Mouse (Mus musculus): Measurements from ENCODE around the gene Ankrd44.

The Ankrd44 gene

DNA sequence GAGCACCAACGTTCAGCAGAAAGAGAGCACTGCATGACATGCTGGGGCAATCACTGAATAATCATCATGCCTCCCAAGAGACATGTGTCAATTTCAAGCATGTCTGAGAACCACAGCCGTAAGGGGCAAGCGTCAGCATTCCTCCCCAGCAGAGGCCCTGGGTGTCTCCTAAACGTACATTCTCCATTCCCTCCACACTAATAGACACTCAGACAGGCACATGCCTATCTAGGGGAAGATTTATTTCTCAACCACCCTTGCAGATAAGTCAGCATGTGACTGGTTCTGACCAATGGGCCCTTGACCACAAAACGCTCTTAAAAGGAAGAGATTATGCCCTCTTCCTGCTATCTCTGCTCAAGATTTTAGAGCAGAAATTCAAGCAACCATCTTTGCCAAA is 37.7 kb downstream of the Ankrd44 start:
- DNase-seq (ENCODE audit: low spot score in 2 of 2) = no peak

DNA sequence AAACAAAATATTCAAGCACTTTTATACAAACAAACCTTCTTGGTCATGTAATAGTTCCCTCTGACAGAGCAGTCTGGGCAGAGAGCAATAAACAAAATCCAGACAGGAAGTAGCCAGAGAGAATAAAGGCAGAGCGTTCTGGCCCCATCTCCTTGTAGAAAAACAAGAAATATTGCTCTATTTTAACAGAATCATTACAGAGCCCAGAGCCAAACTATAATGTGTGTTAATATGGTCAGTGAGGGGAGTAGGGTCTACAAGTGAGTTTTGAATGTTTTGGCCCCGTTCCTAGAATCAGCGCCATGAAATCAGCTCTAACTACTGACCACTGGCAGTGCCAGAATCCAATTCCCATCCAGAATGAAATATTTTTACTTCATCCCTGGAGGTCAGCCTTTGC is 38.3 kb downstream of the Ankrd44 start:
- DNase-seq (ENCODE audit: low spot score in 2 of 2) = no peak

DNA sequence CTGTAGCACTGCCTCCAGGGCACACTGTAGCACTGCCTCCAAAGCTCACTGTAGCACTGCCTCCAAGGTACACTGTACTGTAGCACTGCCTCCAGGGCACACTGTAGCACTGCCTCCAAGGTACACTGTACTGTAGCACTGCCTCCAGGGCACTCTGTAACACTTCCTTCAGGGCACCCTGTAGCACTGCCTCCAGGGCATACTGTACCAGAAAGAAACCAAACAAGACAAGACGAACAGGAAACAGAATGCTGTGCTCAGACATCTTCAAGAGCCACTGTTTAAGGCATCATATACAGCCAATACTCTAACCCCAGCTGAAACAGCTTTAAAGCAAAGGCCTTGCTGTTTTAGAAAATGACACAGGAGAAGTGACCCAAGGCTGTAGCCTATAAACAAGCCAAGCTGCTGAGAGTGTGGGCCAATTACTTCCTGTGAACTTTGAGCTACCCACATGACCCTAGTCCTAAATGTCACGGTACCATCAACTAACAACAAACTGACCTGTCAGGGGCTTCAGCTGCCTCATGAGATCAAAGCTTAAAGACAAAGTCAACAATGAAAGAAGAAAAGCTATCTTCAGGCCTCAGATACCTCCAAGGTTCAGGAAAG is 43.2 kb downstream of the Ankrd44 start:
- DNase-seq (ENCODE audit: low spot score in 2 of 2) = no peak

DNA sequence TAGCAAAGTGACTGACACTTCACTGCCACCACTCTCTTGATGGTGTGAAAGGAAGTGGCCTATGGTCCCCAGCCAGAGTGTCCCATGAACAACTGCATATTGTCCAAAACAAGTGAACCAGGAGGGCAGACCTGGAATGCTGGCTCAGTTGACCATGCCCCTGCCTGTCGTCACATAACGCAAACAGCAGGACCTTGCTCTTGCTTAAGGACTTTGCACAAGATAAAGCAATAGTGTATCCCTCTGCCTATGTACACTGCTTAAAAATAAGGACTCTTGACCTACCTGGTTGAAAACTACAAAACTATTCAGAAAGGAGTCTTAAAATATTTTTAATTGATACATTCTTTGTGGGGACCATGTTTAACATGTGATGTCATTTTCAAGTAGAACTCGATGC is 44.7 kb downstream of the Ankrd44 start:
- no peak for DNase-seq (ENCODE audit: low spot score in 2 of 2)

DNA sequence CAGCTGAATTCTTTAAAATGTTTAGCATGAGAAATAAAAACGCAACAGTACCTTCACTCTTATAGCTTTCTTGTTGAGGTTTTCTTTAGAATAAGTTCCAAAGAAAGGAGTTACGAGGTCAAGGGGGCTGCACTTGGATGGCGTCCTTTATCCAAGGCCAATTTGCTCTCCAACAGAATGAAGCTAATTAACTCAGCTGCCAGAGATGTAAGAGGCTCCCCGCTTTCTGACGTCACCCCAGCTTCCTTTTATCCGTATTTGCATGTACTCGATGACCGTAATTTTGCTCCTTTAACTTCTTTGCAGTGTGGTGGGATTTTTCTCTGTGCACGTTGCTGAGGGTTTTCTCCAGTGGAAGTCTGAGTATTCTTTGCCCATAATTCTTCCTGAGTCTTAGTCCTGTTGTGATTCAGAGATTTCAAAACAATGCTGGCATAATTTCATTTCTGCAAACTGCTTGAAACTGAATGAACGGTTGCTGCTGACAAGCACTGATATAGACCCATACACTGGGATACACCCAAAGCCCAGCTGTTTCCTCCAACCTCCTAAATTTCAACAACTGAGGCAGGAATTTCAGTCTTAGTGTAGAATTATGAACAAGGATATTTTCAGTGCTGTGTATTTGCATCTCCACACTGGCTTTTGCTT is 48.6 kb downstream of the Ankrd44 start:
- DNase-seq (ENCODE audit: low spot score in 2 of 2) = no peak

DNA sequence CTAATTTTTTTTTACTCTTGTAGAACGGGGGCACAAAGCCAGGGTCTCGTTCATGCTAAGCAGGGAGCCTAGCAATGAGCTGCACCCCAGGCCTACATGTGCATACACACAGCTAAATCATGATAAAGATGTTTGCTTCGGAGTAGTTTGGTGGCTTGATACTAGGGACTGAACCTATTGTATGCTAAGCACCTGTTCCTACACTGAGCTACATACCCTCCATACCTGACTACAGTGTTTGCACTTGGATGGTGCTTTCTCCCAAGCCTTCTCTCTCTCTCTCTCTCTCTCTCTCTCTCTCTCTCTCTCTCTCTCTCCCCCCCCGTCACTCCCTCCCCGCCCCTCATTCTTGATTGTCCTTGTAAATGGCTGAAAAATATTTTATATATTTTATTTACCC is 49.2 kb downstream of the Ankrd44 start:
- no peak for DNase-seq (ENCODE audit: low spot score in 2 of 2)

DNA sequence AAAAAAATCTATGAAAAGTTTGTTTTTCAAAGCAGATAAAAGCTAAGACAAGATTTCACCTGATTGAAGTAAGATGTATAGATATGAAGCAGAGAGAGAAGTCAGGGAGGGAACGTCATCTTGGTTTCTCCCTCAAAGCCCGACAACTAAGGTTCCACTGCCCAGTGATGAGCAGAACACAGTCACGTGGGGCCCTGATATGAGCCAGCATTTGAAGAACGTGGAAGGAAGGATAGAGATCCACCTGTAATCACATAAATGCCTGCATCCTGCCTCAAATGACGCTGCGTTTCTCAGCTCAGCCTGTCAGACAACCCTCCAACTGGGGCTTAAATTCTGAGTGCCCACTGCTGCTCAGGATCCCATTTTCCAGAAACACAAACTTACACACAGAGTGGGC is 52.1 kb downstream of the Ankrd44 start:
- DNase-seq (ENCODE audit: low spot score in 2 of 2) = no peak

DNA sequence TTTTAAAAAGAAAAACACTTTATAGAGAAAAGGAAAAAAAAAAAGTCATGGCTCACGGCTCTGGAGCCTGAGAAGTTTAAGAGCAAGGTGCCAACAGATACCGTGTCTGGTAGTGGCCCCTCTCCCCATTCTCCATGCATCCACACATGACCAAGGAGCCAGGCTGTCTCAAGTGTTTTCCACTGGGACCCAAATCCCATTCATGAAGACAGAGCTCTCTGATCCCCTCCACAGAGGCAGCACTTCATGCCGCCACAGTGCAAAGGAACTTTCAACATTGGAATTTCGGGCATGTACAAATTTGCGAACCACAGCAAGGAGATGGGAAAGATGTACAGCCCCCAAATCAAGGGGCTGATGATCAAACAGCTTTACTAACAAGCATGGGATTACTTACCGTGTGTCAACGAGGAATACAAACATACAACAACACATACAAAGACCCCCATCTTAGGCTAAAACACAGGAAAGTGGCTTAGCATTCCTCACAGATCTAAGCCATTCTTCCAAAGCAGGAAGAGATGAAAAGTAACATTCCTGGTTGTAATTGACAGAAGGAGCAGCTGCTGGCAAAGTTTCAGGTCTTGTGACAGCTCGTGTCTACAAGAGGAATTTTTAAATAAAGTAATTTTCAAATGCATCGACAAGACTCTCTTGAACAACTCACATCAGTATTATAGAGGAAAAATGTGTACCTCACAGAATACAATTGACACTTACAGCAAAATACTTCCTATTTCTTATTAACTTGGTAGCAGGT is 53.1 kb downstream of the Ankrd44 start:
- DNase-seq (ENCODE audit: low spot score in 2 of 2) = no peak

DNA sequence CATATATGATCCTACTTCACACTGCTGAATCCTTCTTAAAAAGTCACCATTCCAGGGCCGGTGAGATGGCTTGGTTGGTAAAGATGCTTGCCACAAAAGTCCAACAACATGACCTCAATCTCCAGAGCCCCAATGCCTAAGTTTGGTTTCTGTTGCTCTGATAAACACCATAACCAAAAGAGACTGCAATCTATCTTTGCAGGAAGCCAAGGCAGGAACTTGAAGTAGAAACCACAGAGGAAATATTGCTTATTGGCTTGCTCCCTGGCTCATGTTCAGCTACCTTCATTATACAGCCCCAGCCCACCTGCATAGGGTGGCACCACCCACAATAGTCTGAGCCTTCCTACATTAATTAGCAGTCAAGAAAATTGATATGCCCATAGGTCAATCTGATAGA is 54.9 kb downstream of the Ankrd44 start:
- DNase-seq (ENCODE audit: low spot score in 2 of 2) = no peak

DNA sequence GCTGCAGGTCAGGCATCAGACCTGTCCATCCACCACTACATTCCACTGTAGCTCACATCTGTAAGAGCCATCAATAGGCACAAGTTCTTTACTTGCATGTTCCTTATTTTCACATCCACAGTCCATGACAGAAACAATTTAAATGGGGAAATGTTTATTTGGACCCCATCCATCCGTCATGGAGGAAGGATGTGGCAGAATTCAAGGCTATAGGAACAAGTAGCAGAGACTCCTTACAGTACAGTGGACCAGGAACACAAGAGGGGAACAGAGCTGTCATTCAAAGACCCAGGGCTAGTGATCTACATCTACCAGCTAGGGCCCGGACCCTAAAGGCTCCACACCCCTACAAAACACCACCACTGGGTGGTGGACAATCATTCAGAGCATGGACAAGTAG is 55.6 kb downstream of the Ankrd44 start:
- no peak for DNase-seq (ENCODE audit: low spot score in 2 of 2)

DNA sequence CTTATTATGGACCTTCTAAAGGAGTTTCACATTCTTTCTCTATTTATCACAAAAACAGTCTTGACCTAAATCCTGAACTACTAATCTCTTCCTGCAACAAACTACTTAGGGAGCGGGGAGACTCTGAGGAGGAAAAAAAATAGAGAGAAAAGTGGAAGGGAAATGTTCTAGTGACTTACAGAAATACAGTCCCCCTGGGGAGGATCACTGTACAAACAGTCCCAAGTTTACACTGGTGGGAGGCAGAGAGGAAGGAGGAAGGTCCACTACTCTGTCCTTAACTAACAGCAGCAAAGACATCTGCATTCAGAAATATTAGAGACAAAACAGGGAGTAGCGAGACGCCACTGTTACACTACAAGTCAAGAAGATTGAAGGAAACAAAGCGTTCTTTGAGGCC is 59.0 kb downstream of the Ankrd44 start:
- DNase-seq (ENCODE audit: low spot score in 2 of 2) = no peak

DNA sequence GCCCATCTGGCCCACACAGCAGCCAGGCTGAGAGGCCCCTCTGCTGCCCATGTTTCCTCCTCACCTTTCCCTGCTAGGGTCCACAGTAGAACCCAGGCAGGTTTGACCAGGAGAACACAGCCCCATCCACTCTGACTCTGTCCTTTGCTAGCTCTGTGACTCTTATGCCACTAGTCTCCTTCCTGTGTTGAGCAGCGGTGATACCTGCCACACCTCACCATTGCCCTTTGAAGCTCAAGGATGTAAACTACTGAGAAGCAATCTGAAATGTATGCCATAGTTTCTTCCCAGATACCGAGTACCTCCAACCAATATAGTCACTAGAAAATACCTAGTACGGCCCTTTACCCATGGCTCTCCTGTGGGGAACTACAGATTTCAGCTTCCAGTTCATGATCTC is 60.1 kb downstream of the Ankrd44 start:
- DNase-seq (ENCODE audit: low spot score in 2 of 2) = no peak

DNA sequence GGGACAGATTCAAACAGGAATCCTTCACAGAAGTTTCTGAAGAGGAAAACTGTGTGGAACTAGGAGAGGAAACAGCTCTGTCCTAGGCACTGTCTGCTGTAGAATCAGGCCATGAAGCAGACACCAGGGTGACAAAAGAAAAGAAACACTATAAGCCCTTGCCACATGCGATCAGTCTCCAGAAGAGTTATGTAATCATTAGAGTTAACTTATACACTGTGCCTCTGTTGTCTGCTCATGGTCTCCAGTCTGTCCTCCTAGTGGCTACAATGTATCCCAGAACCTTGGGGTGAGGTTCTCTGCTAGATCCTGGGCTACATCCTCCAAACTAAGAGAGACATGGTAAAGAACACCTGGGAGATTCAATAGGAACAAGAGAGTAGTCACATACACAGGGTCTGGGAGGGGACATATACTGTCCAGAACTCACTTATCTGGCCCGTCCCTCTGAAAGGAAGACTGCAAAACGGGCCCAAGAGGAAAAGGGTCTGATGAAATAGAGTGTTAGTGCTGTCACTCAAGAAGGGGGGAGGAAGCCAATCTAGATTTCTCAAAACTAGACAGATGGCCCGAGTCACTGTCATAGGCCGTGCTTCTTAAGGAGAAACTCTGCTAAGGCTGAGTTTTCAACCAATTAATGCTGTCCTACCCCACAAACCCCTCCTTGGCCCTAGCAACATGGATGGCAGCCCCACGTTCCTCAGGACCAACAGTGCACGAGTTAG is 61.1 kb downstream of the Ankrd44 start:
- DNase-seq (ENCODE audit: low spot score in 2 of 2) = no peak

DNA sequence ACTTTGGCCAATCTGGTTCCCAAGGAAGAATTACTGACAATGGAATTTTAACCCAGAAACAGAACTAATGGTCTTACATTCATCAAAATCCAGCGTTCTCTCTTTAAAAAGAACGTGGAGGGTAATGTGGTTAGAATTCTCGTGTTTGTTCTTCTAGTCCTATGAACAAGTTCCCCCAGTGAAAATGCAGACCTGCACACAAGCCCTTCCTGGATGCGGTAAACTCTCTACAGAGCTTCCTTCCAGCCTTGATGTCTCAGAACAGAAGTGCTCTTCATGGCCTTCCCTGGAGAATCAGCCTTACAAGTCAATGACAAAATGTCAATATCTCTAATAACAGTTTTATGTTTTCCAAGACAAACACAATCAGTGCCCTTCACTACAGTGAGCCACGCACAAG is 65.8 kb downstream of the Ankrd44 start:
- no peak for DNase-seq (ENCODE audit: low spot score in 2 of 2)

DNA sequence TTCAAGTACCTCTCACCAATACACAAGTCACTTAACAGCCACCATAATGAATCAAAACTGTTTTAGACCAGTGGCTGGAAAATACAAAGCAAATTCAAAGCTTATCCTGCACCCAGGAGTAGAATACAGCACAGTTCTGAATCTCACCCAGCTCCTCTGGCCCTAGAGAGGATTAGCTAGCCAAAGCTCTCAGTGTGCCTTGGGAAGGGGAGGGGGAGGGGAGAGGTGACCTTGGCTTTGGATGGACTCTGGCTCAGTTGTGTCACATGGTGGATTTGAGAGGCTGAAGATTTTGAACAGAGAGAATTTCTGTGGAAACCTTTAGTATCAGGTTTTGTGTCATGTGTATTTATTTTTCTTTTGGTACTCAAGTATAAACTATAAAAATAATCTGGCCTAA is 66.3 kb downstream of the Ankrd44 start:
- no peak for DNase-seq (ENCODE audit: low spot score in 2 of 2)

DNA sequence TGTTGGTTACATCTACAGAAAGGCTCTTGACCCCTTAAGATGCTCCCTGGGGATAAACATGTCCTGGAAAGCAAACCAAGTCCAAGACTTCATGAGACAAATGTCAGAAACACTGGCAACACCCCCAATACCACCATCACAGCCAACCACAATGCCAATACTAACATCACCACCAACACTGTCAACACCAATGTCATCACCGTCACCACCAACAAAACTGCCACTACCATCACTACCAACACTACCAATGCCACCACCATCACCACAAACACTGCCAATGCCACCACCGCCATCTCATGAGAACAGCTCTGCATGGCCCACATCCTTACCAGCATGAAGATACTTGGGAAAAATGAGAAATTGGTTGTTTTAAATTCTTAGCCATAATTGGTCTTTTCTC is 67.3 kb downstream of the Ankrd44 start:
- DNase-seq (ENCODE audit: low spot score in 2 of 2) = no peak

DNA sequence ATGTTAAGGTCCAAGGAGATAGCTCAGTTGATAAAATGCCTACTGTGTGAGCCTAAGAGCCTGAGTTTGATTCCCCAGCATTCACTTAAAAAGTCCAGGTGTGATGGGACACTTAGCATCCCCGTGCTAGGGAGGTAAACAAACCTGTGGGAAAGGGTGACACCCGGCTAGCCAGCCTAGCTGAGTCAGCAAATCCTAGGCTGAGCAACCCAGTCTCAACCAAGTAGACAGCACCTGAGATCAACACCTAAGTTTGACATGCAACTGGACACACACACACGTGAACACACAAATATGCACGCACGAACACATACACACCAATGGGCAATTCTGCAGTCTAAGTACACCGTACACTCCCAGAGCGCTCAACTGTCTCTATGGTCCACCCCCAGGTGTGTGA is 69.7 kb downstream of the Ankrd44 start:
- no peak for DNase-seq (ENCODE audit: low spot score in 2 of 2)

DNA sequence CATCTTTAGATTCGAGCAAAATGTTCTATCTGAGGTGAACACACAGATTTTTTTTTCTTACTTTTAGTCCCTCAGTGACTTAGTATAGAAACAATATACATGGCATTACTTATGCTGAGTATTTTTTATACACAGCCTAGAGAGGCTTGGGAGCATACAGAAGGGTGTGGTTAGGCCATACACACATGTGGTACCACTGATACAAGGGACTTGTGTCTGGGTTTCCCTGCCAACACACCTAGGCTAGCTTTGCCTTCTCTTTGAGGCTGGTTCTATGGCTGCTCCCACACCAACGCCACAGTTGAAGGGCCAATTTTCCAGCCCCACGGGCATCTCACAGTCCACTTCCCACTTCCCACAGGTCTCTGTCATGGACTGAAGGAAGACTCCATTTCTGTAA is 70.2 kb downstream of the Ankrd44 start:
- no peak for DNase-seq (ENCODE audit: low spot score in 2 of 2)

DNA sequence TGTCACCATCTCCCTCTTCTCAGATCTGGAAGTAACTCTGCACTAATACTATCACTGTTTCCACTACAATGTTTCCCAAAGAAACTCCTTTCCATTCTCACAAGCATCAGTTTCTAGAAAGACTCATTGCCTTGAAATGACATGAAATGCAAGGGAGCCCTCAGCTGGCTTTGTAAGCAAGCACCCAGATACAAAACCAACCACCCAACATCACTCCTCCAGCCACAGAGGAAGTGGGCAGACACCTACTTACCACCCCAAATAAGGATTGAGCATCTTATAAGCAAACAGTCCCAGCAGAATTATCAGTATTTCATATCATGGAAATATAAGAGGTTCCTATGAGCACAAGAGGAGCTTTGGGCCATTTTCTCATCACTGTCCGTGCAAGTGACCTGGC is 71.8 kb downstream of the Ankrd44 start:
- DNase-seq (ENCODE audit: low spot score in 2 of 2) = no peak

DNA sequence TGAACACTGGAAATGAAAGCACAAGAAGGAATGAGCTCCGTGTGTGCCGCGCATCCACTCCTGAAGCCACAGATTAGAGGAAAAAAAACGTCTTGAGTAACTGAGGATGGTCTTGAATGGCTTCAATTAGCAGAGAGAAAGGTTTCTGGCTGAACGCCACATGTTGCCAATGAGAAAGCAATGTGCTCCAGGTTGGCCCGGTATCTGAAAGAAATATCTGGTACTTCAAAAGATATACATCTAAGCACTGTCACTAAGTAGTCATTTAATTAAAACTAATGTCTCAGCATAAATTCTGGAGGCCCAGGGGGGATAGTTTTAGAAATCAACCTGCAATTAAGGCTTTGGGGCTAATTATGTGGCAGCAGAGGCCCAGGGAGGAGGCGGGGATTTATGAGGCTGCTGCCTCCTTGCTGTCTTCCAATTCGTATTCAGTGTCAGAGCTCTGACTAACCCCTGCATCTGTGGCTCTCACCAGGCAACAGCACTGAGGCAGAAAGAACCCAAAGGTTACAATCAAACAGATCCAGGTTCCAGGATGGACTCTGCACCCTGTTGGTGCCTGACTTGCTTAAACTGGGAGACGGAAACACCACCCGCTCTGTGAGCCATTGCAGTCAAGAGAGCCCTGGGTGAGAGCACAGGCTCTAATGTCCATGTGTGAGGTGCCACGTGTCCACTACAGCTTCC is 72.7 kb downstream of the Ankrd44 start:
- no peak for DNase-seq (ENCODE audit: low spot score in 2 of 2)

DNA sequence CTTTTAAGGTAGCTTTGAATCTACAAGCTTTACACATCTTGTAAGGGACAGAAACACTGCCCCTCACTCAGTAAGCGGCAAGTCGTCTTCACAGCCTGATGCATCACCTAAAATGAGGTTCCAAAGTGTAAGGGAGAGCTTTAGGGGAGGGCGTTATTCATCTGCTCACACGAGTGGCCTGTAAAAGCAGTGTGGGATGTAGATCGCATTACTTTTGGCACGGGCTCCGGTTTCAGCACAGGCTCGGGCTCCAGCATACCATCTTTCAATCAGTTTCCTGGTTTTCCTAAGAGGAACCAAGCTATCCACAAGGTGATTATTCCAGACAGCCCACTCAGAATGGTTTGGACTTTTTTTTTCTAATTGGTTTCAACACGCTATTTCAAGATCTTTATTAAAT is 74.6 kb downstream of the Ankrd44 start:
- DNase-seq (ENCODE audit: low spot score in 2 of 2) = no peak

DNA sequence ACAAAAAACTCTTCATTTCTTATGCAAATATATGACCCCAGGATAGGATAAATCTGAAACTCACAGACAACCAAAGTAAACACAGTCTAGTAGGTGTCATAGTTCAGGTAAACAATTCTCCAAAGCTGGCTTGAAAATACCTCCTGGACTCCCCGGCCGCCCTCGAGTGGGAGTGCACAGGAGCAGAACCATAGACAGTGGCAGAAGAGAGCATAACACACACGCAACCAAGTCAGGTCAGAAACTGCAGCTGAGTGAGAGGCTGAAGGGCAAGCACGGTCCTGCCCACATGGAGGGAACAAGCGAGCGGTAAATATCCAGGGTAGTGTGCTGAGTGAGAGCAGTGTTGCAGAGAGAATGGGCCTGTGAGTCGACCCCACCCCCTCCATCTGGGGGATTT is 76.1 kb downstream of the Ankrd44 start:
- no peak for DNase-seq (ENCODE audit: low spot score in 2 of 2)
